Mouse (Mus musculus) liver, embryonic 14.5 days (tissue): ENCODE results near the gene Pisd.

ENCODE experiments used
- CTCF ChIP-seq: IDR thresholded peaks from 2 replicates; pipeline ENCODE4 v1.5.1; 2016; ENCODE audit warnings: antibody characterized with exemption, low read depth, control low read depth
- EP300 ChIP-seq: IDR thresholded peaks from 2 replicates; pipeline ENCODE4 v1.6.1; 2016; ENCODE audit warnings: antibody characterized with exemption, low read depth

GRCm38 (mm10) chr5:32772361-32772760 is 13.1 kb downstream of the Pisd start:
- TF ChIP-seq CTCF (no peak), EP300 (no peak)
